Mouse (Mus musculus) small intestine, adult 2 months (tissue): ENCODE data around the gene Mrpl12. TPM values are rescaled to one million over a fixed set of nuclear protein-coding genes. Genes with fewer than 3 reads are reported as not detected.
A peak's percentile ranks its signal among the peaks of the same experiment; 100 is the strongest.

Experiments
- H3K27ac ChIP-seq: fragments of 200-500 bp; 2 replicates; pipeline ENCODE4 v1.5.1; 2012; ENCODE audit warnings: low read depth, low read length, control low read depth, inconsistent platforms; ENCODE audit not compliant: insufficient read depth
- H3K27me3 ChIP-seq: fragments of 200-500 bp; 2 replicates; pipeline ENCODE4 v1.6.1; 2012; ENCODE audit warnings: mild to moderate bottlenecking, moderate library complexity, low read length, inconsistent platforms; ENCODE audit not compliant: control insufficient read depth, insufficient read depth
- H3K36me3 ChIP-seq: fragments of 200-500 bp; 2 replicates; pipeline ENCODE4 v1.6.1; 2012; ENCODE audit warnings: mild to moderate bottlenecking, low read length, control low read depth, inconsistent platforms; ENCODE audit not compliant: control insufficient read depth, insufficient read depth
- H3K4me1 ChIP-seq: fragments of 200-500 bp; 2 replicates; pipeline ENCODE4 v1.6.1; 2012; ENCODE audit warnings: low read length, inconsistent platforms, mixed read lengths; ENCODE audit not compliant: control insufficient read depth, insufficient read depth, insufficient read length
- H3K4me3 ChIP-seq: fragments of 200-500 bp; 2 replicates; pipeline ENCODE4 v1.5.1; 2012; ENCODE audit warnings: low read depth, mild to moderate bottlenecking, control low read depth, inconsistent platforms, low read length, moderate library complexity
- CTCF ChIP-seq: fragments of 200-500 bp; IDR thresholded peaks from 2 replicates; pipeline ENCODE4 v1.5.1; 2012; ENCODE audit warnings: low read depth, mild to moderate bottlenecking, control low read depth, inconsistent platforms, low read length, moderate library complexity, mixed read lengths; ENCODE audit not compliant: insufficient replicate concordance, insufficient read length; ENCODE audit errors: extremely low read depth
- POLR2A ChIP-seq: fragments of 200-500 bp; IDR thresholded peaks from 2 replicates; pipeline ENCODE4 v1.6.1; 2012; ENCODE audit warnings: low read depth, mild to moderate bottlenecking, control low read depth, inconsistent platforms, low read length, moderate library complexity
- WGBS: fragments of 180-500 bp; shearing (Covaris S2); methylation state at CpG from one replicate; pipeline ENCODE4 v1.1.7; 2018; 5-methylcytosine and 5-hydroxymethylcytosine counted together
- polyA plus RNA-seq: library from polyadenylated mRNA; depleted of rRNA; stranded (reverse); fragments of >200 nt; gene quantifications from 2 replicates; pipeline ENCODE4 v1.2.3, GENCODE M21; 2012; rRNA removed

The Mrpl12 gene
- polyA plus RNA-seq = 130 and 155 TPM in 2 replicates

DNA sequence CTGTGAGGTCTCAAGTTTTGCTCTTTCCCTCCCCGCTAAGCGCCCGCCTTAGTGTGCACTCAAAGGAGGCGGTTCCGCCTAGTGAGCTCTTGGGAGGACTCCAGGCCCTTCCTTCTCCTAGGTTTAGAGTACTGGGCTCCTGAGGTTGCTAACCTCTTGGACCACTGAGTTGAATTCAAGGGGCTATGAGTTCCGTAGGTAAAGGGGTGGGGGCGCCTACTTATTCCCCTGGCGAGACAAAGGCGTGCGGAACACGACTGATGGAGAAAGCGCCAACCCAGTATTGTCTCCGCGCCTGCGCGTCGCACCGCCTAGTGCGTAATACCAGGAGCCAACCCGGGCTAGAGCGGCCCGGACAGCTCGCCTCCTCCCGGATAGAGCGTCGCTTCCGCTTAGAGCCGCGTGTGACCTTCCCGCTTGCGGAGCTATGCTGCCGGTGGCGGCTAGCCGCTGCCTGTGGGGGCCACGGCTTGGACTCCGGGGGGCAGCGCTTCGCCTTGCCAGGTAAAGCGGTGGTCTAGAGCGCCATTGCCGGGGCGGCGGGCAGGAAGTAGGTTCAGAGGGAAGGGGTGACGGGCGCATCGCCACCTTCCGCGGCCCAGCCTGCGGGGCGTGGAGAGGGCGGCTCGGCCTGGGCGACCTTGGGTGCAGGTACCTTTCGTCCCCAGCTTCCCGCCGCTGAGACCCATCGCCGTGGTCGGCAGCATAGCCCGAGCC is at the start of gene Mrpl12:
Mrpl12 (plus strand) TSS at position 349 of the 717 bp plus-strand sequence.
- Histone ChIP-seq H3K4me1 (peaks cover 8% of the 10 kb centered on the region; the same call in 1 of the 2 replicates), H3K27me3 (no peaks in the 10 kb centered on the region), H3K4me3 (peak within 1 kb of the TSS; percentile 88), H3K36me3 (peaks cover 61% of the 10 kb centered on the region), H3K27ac (peak within 1 kb of the TSS; percentile 23)
- WGBS = under 1% methylated on average over 60 of the region's 60 CpGs
- TF ChIP-seq CTCF = 0 out of 2 replicates have a peak, but pooled peaks have one; percentile 3
- TF ChIP-seq POLR2A = peak; percentile 61

DNA sequence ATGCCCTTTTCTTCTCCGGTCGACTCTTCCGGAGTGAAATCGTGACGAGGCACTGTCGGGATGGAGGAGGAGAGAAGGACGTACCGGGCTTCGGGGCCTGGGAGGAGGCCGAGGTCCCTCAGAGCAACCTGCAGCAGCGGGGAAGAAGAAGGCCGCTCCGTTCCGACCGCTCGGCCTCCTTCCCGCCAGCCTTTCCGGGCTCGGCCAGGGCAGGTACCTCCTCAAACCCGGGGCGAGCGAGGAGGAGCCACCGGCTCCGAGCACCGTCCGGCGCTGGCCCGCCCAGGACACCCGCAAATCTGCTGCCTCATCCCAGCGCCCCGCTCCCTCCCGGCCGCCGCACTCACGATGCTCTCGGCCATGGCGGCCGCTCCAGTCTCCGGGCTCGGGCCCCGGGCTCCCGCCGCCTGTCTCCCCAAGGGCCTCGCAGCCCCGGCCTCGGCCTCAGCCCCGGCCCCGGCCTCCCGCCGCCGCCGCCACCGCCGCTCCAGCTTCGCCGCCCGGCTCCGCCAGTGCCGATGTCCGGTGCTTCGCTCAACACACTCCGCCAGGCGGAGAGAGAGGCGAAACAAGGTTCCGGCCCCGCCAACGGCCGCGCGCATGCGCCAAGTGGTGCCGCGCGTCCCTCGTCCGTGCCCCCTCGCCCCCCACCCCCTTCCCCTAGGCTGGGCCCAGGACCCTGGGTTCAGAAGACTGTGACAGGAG is 47.1 kb upstream of the Mrpl12 start, which contains the start of gene Nploc4:
Nploc4 (minus strand) TSS at position 557 of the 705 bp plus-strand sequence.
- peak within 1 kb of the TSS; percentile 54 for H3K27ac ChIP-seq
- H3K36me3 ChIP-seq = peaks cover 16% of the 10 kb centered on the region
- TF ChIP-seq POLR2A = peak; percentile 79; the same call in 1 of the 2 replicates
- TF ChIP-seq CTCF = no peak
- no peaks in the 10 kb centered on the region for H3K27me3 ChIP-seq
- WGBS = 1% methylated on average over 77 of the region's 77 CpGs
- H3K4me1 ChIP-seq = peaks cover 4% of the 10 kb centered on the region
- H3K4me3 ChIP-seq = peak within 1 kb of the TSS; percentile 92

DNA sequence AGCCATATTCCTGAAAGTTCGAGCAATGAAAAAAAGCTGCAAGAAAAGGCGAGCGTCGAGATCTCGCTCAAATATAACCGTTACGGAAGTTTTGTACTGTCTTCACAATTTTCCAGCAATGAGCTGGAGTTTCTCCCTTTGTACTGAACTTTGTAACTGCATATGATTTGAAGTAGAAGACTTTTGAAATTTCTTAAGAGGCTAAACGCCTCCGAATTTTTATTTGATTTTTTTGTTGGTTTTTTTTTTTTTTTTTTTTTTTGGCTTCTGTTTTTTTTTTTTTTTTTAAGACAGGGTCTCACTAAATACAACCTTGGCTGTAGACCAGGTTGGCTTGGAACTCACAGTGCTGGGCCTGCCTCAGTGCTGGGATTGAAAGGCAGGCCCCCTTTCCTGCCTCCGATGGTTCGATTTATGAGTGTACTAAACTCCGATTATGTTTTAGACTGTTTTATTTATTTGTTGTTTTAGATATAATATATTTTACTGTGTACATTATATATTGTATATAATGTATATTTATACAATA is 46.5 kb upstream of the Mrpl12 start:
- TF ChIP-seq POLR2A = no peak
- TF ChIP-seq CTCF = no peak
- H3K27ac ChIP-seq = no peak overlapping the region
- no peaks in the 10 kb centered on the region for H3K27me3 ChIP-seq
- WGBS = 23% methylated on average over 12 of the region's 12 CpGs
- peak overlapping the region; percentile 92 for H3K4me3 ChIP-seq
- H3K36me3 ChIP-seq = peaks cover 10% of the 10 kb centered on the region
- peaks cover 4% of the 10 kb centered on the region for H3K4me1 ChIP-seq

DNA sequence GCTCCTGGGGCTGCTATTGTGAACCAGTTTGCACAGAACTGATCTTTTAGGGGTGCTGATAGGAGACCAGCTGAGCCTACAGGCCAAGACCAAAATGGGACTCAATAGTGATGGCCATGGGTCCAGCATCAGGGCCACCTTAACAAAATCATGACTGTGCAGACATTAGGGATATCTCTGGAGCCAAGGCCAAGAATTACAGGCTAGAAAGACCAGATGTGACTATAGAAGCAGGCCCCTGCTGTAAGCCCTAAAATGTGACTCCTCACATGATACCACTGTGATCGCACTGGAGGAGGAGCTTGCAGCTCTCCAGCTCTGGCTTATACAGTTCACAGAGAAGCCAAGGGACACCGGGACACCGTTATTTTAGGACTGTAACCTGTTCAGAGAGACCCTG is 42.1 kb upstream of the Mrpl12 start, which contains the start of gene Tspan10:
Tspan10 (plus strand) TSS at position 301 of the 400 bp plus-strand sequence.
- 90% methylated on average over 3 of the region's 3 CpGs for WGBS
- no peak within 1 kb of the TSS for H3K27ac ChIP-seq

DNA sequence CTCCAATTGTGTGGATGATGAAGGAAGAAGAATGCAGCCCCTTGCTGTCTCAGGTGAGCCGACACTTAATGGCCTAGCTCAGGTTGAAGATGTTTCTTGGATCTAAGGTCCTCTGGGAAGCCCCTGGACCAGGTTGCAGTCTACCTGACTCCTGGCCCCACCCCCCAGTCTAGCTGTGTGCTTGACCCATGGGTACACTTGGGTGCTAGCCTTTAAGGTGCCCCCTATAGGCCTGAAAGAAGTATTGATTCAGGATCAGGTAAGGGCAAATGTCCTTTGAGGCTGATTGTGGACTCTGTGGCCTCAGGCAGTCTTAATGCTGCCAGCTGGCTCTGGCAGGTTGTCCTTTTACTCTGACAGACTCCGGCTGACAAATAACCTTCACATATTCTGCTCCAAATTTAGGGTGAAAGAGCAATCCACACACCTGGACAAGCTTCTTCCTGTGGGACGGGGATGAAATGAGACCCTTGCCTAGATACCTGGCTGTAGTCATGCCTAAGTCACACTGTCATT is 41.6 kb upstream of the Mrpl12 start:
- no peaks in the 10 kb centered on the region for H3K36me3 ChIP-seq
- H3K27me3 ChIP-seq = no peaks in the 10 kb centered on the region
- no peaks in the 10 kb centered on the region; the same call in 1 of the 2 replicates for H3K4me1 ChIP-seq
- H3K27ac ChIP-seq = no peak overlapping the region
- H3K4me3 ChIP-seq = no peak overlapping the region
- TF ChIP-seq CTCF (no peak), POLR2A (no peak)
- WGBS = 82% methylated on average over 3 of the region's 3 CpGs

More for the DNA sequence above, 42.1 kb upstream of the Mrpl12 start, which contains the start of gene Tspan10:
- Histone ChIP-seq H3K4me1 (no peaks in the 10 kb centered on the region; the same call in 1 of the 2 replicates), H3K4me3 (no peak within 1 kb of the TSS), H3K27me3 (no peaks in the 10 kb centered on the region), H3K36me3 (no peaks in the 10 kb centered on the region)
- TF ChIP-seq CTCF (no peak), POLR2A (no peak)

DNA sequence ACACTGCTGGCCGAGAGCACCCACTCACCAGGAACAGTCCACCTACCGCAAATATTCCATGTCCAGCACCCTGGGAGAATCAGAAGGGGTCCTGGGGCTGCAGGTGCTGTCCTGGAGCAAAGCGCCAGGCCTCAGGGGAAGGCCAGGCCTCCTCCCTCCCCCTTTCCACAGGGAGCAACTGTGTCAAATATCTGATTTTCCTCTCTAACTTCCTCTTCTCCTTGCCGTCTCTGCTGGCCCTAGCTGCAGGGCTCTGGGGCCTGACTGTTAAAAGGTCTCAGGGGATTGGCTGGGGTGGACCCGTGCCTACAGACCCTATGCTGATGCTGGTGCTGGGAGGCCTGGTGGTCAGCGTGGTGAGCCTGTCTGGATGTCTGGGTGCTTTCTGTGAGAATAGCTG is 40.3 kb upstream of the Mrpl12 start:
- H3K27me3 ChIP-seq = no peaks in the 10 kb centered on the region
- 79% methylated on average over 6 of the region's 6 CpGs for WGBS
- 0 out of 2 replicates have a peak, but pooled peaks cover 2% of the 10 kb centered on the region for H3K4me1 ChIP-seq
- H3K4me3 ChIP-seq = no peak overlapping the region
- no peaks in the 10 kb centered on the region for H3K36me3 ChIP-seq
- H3K27ac ChIP-seq = no peak overlapping the region
- TF ChIP-seq POLR2A (no peak), CTCF (no peak)
